In genomic region chr3:89337721-89338578, GRCm38 (mm10) we compare ENCODE assay signal across 8 mouse cellular contexts. TPM values are rescaled to one million over a fixed set of nuclear protein-coding genes. Genes with fewer than 3 reads are reported as not detected.
A peak's percentile ranks its signal among the peaks of the same experiment; 100 is the strongest.
DNase-seq lines count a peak whose midpoint lies in the region; ATAC-seq and TF ChIP-seq lines count a peak whose summit lies in the region.

Gene Efna4, minus strand, starts transcription at chr3:89338028.

- H3K9me3 ChIP-seq in hindbrain, postnatal 0 days (ENCODE audit: low read length): no peaks in the 10 kb centered on the region
- H3K9me3 ChIP-seq in liver, embryonic 11.5 days (ENCODE audit: control insufficient read depth, low read length): no peaks in the 10 kb centered on the region
- H3K9me3 ChIP-seq in neural tube, embryonic 12.5 days: no peaks in the 10 kb centered on the region

- no peaks in the 10 kb centered on the region for H3K27me3 ChIP-seq in hindbrain, postnatal 0 days (ENCODE audit: insufficient read depth, low read length)
- H3K27me3 ChIP-seq in liver, embryonic 11.5 days (replicated peaks; ENCODE audit: control insufficient read depth, insufficient read depth, low read length): peaks cover 14% of the 10 kb centered on the region
- no peaks in the 10 kb centered on the region for H3K27me3 ChIP-seq in neural tube, embryonic 12.5 days (replicated peaks)

- peak; percentile 68 to 72 for DNase-seq in cerebellum, postnatal 10 days
- no peak for DNase-seq in cerebellum, postnatal 36 days
- DNase-seq in MN1 (ENCODE audit: low spot score): peak; percentile 60
- DNase-seq in hindbrain, postnatal 0 days (ENCODE audit: low spot score): peak; percentile 76
- peak; percentile 75 for DNase-seq in liver, embryonic 11.5 days (ENCODE audit: low spot score)
- no peak for DNase-seq in right cerebral cortex, postnatal 36 days (ENCODE audit: low spot score in 2 of 2)

- TF ChIP-seq POLR2A in embryonic fibroblast, embryonic 13.5 days (IDR thresholded peaks at IDR 0.05; ENCODE audit: low read depth, low read length): peak; percentile 69

- peak within 1 kb of the TSS; percentile 90 for H3K4me3 ChIP-seq in embryonic fibroblast, embryonic 13.5 days (ENCODE audit: insufficient read depth, low read length)
- peak within 1 kb of the TSS; percentile 62 for H3K4me3 ChIP-seq in hindbrain, postnatal 0 days (ENCODE audit: low read length)
- H3K4me3 ChIP-seq in liver, embryonic 11.5 days (ENCODE audit: low read depth, low read length): peak within 1 kb of the TSS; percentile 67
- peak within 1 kb of the TSS; percentile 77 for H3K4me3 ChIP-seq in neural tube, embryonic 12.5 days

- H3K36me3 ChIP-seq in hindbrain, postnatal 0 days (ENCODE audit: insufficient read depth, low read length): peaks cover 3% of the 10 kb centered on the region; the same call in 1 of the 2 replicates
- peaks cover 6% of the 10 kb centered on the region; the same call in 1 of the 2 replicates for H3K36me3 ChIP-seq in liver, embryonic 11.5 days (ENCODE audit: control insufficient read depth, insufficient read depth, low read length)
- H3K36me3 ChIP-seq in neural tube, embryonic 12.5 days: peaks cover 16% of the 10 kb centered on the region

- no peak for TF ChIP-seq CTCF in embryonic fibroblast, embryonic 13.5 days (IDR thresholded peaks at IDR 0.05; ENCODE audit: borderline replicate concordance, insufficient read depth, low read length)
- no peak; the same call in 1 of the 2 replicates for TF ChIP-seq CTCF in hindbrain, postnatal 0 days (IDR thresholded peaks at IDR 0.05; ENCODE audit: low read depth)

- ATAC-seq in hindbrain, postnatal 0 days: peak; percentile 73
- ATAC-seq in liver, embryonic 11.5 days (replicated peaks; ENCODE audit: low FRiP score): peak; percentile 75
- ATAC-seq in neural tube, embryonic 12.5 days (ENCODE audit: low FRiP score, low read depth): peak; percentile 78

- H3K4me2 ChIP-seq in hindbrain, postnatal 0 days (ENCODE audit: low read depth, low read length): peak within 1 kb of the TSS; percentile 72
- peak within 1 kb of the TSS; percentile 82 for H3K4me2 ChIP-seq in liver, embryonic 11.5 days
- peak within 1 kb of the TSS; percentile 79 for H3K4me2 ChIP-seq in neural tube, embryonic 12.5 days (replicated peaks)

- under 1% methylated on average over 44 of the region's 44 CpGs for WGBS in hindbrain, postnatal 0 days
- WGBS in liver, embryonic 11.5 days: 2% methylated on average over 42 of the region's 44 CpGs
- under 1% methylated on average over 44 of the region's 44 CpGs for WGBS in neural tube, embryonic 12.5 days

- H3K9ac ChIP-seq in hindbrain, postnatal 0 days (replicated peaks; ENCODE audit: low read length): peak within 1 kb of the TSS; percentile 54
- peak within 1 kb of the TSS; percentile 64 for H3K9ac ChIP-seq in liver, embryonic 11.5 days (ENCODE audit: low read depth, low read length)
- H3K9ac ChIP-seq in neural tube, embryonic 12.5 days: peak within 1 kb of the TSS; percentile 83

- H3K4me1 ChIP-seq in embryonic fibroblast, embryonic 13.5 days (ENCODE audit: control insufficient read depth, insufficient read depth, low read length): 0 out of 2 replicates have a peak, but pooled peaks cover 5% of the 10 kb centered on the region
- H3K4me1 ChIP-seq in hindbrain, postnatal 0 days (ENCODE audit: insufficient read depth, low read length): peaks cover 13% of the 10 kb centered on the region; the same call in 1 of the 2 replicates
- H3K4me1 ChIP-seq in liver, embryonic 11.5 days (replicated peaks; ENCODE audit: control insufficient read depth, insufficient read depth, low read length): peaks cover 27% of the 10 kb centered on the region
- peaks cover 53% of the 10 kb centered on the region for H3K4me1 ChIP-seq in neural tube, embryonic 12.5 days

- H3K27ac ChIP-seq in embryonic fibroblast, embryonic 13.5 days (ENCODE audit: insufficient read depth, low read length): peak within 1 kb of the TSS; percentile 42
- no peak within 1 kb of the TSS for H3K27ac ChIP-seq in hindbrain, postnatal 0 days
- H3K27ac ChIP-seq in liver, embryonic 11.5 days (ENCODE audit: low read depth, low read length): peak within 1 kb of the TSS; percentile 68
- peak within 1 kb of the TSS; percentile 68 for H3K27ac ChIP-seq in neural tube, embryonic 12.5 days

RNA-seq across cellular contexts. Expression of gene Efna4, which starts in this region (rescaled TPM):
- polyA plus RNA-seq in embryonic fibroblast, embryonic 13.5 days (2011; ENCODE audit: insufficient read length, low read depth, missing spikeins): 11.2 and 11.4 TPM in 2 replicates
- total RNA-seq in hindbrain, postnatal 0 days (2014; rRNA removed): 7.6 and 9.6 TPM in 2 replicates
- 3.5 and 4.2 TPM in 2 replicates for polyA plus RNA-seq in hindbrain, postnatal 0 days (2015; fragmentation: Nextera tagmentation; extraction: Ambion mirVana)
- polyA plus RNA-seq in liver, embryonic 11.5 days (2014; fragmentation: Nextera tagmentation; extraction: Ambion mirVana): 6.5 and 6.9 TPM in 2 replicates
- polyA plus RNA-seq in neural tube, embryonic 12.5 days (2016; fragmentation: Nextera tagmentation; extraction: Ambion mirVana): 15.8 and 17.8 TPM in 2 replicates

Comparison
In these comparisons a context has a peak if more than half of its experiments do, and no peak if none do; other contexts are left out.
1. DNase-seq: peak in cerebellum, postnatal 10 days (2 of 2), MN1 (single experiment), hindbrain, postnatal 0 days (single experiment) and liver, embryonic 11.5 days (single experiment); none in cerebellum, postnatal 36 days (0 of 2) and right cerebral cortex, postnatal 36 days (0 of 2).
2. Peak in every context shown above with its lines, with median percentiles within 50 percentile points of each other: H3K4me3 ChIP-seq, ATAC-seq, H3K4me2 ChIP-seq and H3K9ac ChIP-seq.